Mouse (Mus musculus): ENCODE data around the gene Snx17. TPM values are rescaled to one million over a fixed set of nuclear protein-coding genes. Genes with fewer than 3 reads are reported as not detected.
"Not testable (repeated sequence)": the region's sequence is repeated elsewhere in the genome, so short reads cannot be mapped to it uniquely, and the experiment has no call there.

Gene Snx17
- polyA plus RNA-seq, 1 experiment from 2014 or later, result 119 TPM

GRCm38 (mm10) chr5:31199893-31200292, 6.9 kb downstream of the Snx17 start:
- peaks cover 10% of the 10 kb centered on the region; the same call in 1 of the 2 replicates for H3K4me1 ChIP-seq (ENCODE audit: control insufficient read depth, insufficient read depth, low read length)
- WGBS, result 84% methylated on average over 9 of the region's 9 CpGs
- DNase-seq (no peak), ATAC-seq (ENCODE audit: low FRiP score, low TSS enrichment) (no peak)
- H3K36me3 ChIP-seq (ENCODE audit: control insufficient read depth, insufficient read depth, low read length), result peaks cover 80% of the 10 kb centered on the region
- H3K9me3 ChIP-seq (ENCODE audit: control insufficient read depth, low read length), result peaks cover 5% of the 10 kb centered on the region
- no peak overlapping the region for H3K4me2 ChIP-seq (ENCODE audit: low read length)
- no peaks in the 10 kb centered on the region for H3K27me3 ChIP-seq (ENCODE audit: control insufficient read depth, insufficient read depth, low read length)
- peak overlapping the region; percentile 1; the same call in 1 of the 2 replicates for H3K4me3 ChIP-seq (replicated peaks; ENCODE audit: low read depth, low read length)
- H3K9ac ChIP-seq (replicated peaks; ENCODE audit: low read length), result no peak overlapping the region
- H3K27ac ChIP-seq (replicated peaks; ENCODE audit: low read depth, low read length), result no peak overlapping the region

GRCm38 (mm10) chr5:31200327-31200768, 7.3 kb downstream of the Snx17 start:
- Histone ChIP-seq H3K9ac (replicated peaks; ENCODE audit: low read length) (no peak overlapping the region), H3K36me3 (ENCODE audit: control insufficient read depth, insufficient read depth, low read length) (peaks cover 80% of the 10 kb centered on the region), H3K27me3 (ENCODE audit: control insufficient read depth, insufficient read depth, low read length) (no peaks in the 10 kb centered on the region), H3K4me3 (replicated peaks; ENCODE audit: low read depth, low read length) (peak overlapping the region; percentile 1; the same call in 1 of the 2 replicates), H3K4me1 (ENCODE audit: control insufficient read depth, insufficient read depth, low read length) (peaks cover 10% of the 10 kb centered on the region; the same call in 1 of the 2 replicates), H3K9me3 (ENCODE audit: control insufficient read depth, low read length) (peaks cover 5% of the 10 kb centered on the region), H3K27ac (replicated peaks; ENCODE audit: low read depth, low read length) (no peak overlapping the region), H3K4me2 (ENCODE audit: low read length) (peak overlapping the region; percentile 65)
- DNase-seq (no peak), ATAC-seq (ENCODE audit: low FRiP score, low TSS enrichment) (no peak)
- 91% methylated on average over 27 of the region's 27 CpGs for WGBS

GRCm38 (mm10) chr5:31201042-31201741, 8.2 kb downstream of the Snx17 start:
- H3K27ac ChIP-seq (replicated peaks; ENCODE audit: low read depth, low read length), result peak overlapping the region; percentile 82
- DNase-seq (no peak), ATAC-seq (ENCODE audit: low FRiP score, low TSS enrichment) (no peak)
- H3K9me3 ChIP-seq (ENCODE audit: control insufficient read depth, low read length), result peaks cover 5% of the 10 kb centered on the region
- H3K27me3 ChIP-seq (ENCODE audit: control insufficient read depth, insufficient read depth, low read length), result no peaks in the 10 kb centered on the region
- H3K4me1 ChIP-seq (ENCODE audit: control insufficient read depth, insufficient read depth, low read length), result peaks cover 10% of the 10 kb centered on the region; the same call in 1 of the 2 replicates
- peaks cover 80% of the 10 kb centered on the region for H3K36me3 ChIP-seq (ENCODE audit: control insufficient read depth, insufficient read depth, low read length)
- H3K4me3 ChIP-seq (replicated peaks; ENCODE audit: low read depth, low read length), result peak overlapping the region; percentile 80
- peak overlapping the region; percentile 78 for H3K9ac ChIP-seq (replicated peaks; ENCODE audit: low read length)
- WGBS, result 18% methylated on average over 13 of the region's 13 CpGs
- peak overlapping the region; percentile 65 for H3K4me2 ChIP-seq (ENCODE audit: low read length)

GRCm38 (mm10) chr5:31201742-31202590, 8.9 kb downstream of the Snx17 start, which contains the start of gene Zfp513:
Zfp513 (minus strand) TSS chr5:31202303.
- WGBS, result under 1% methylated on average over 51 of the region's 53 CpGs
- peak within 1 kb of the TSS; percentile 78 for H3K9ac ChIP-seq (replicated peaks; ENCODE audit: low read length)
- peaks cover 5% of the 10 kb centered on the region for H3K9me3 ChIP-seq (ENCODE audit: control insufficient read depth, low read length)

GRCm38 (mm10) chr5:31202933-31203332, 9.9 kb downstream of the Snx17 start:
- ATAC-seq (ENCODE audit: low FRiP score, low TSS enrichment) (no peak), DNase-seq (no peak)
- Histone ChIP-seq H3K9ac (replicated peaks; ENCODE audit: low read length) (no peak overlapping the region), H3K36me3 (ENCODE audit: control insufficient read depth, insufficient read depth, low read length) (peaks cover 78% of the 10 kb centered on the region), H3K4me3 (replicated peaks; ENCODE audit: low read depth, low read length) (peak overlapping the region; percentile 80), H3K9me3 (ENCODE audit: control insufficient read depth, low read length) (peaks cover 5% of the 10 kb centered on the region), H3K27me3 (ENCODE audit: control insufficient read depth, insufficient read depth, low read length) (no peaks in the 10 kb centered on the region), H3K4me1 (ENCODE audit: control insufficient read depth, insufficient read depth, low read length) (peaks cover 10% of the 10 kb centered on the region; the same call in 1 of the 2 replicates), H3K4me2 (ENCODE audit: low read length) (peak overlapping the region; percentile 64), H3K27ac (replicated peaks; ENCODE audit: low read depth, low read length) (peak overlapping the region; percentile 82)
- WGBS, result 87% methylated on average over 7 of the region's 7 CpGs

More at GRCm38 (mm10) chr5:31201742-31202590, 8.9 kb downstream of the Snx17 start, which contains the start of gene Zfp513:
- H3K4me2 ChIP-seq (ENCODE audit: low read length), result peak within 1 kb of the TSS; percentile 65
- DNase-seq (peak; percentile 98), ATAC-seq (ENCODE audit: low FRiP score, low TSS enrichment) (peak; percentile 97)
- peak within 1 kb of the TSS; percentile 82 for H3K27ac ChIP-seq (replicated peaks; ENCODE audit: low read depth, low read length)
- peaks cover 10% of the 10 kb centered on the region; the same call in 1 of the 2 replicates for H3K4me1 ChIP-seq (ENCODE audit: control insufficient read depth, insufficient read depth, low read length)
- no peaks in the 10 kb centered on the region for H3K27me3 ChIP-seq (ENCODE audit: control insufficient read depth, insufficient read depth, low read length)
- peak within 1 kb of the TSS; percentile 80 for H3K4me3 ChIP-seq (replicated peaks; ENCODE audit: low read depth, low read length)
- H3K36me3 ChIP-seq (ENCODE audit: control insufficient read depth, insufficient read depth, low read length), result peaks cover 79% of the 10 kb centered on the region

GRCm38 (mm10) chr5:31203866-31204265, 10.8 kb downstream of the Snx17 start:
- Histone ChIP-seq H3K36me3 (ENCODE audit: control insufficient read depth, insufficient read depth, low read length) (peaks cover 71% of the 10 kb centered on the region), H3K27me3 (ENCODE audit: control insufficient read depth, insufficient read depth, low read length) (no peaks in the 10 kb centered on the region), H3K9ac (replicated peaks; ENCODE audit: low read length) (no peak overlapping the region), H3K4me1 (ENCODE audit: control insufficient read depth, insufficient read depth, low read length) (peaks cover 10% of the 10 kb centered on the region; the same call in 1 of the 2 replicates), H3K4me2 (ENCODE audit: low read length) (no peak overlapping the region), H3K9me3 (ENCODE audit: control insufficient read depth, low read length) (peaks cover 5% of the 10 kb centered on the region), H3K4me3 (replicated peaks; ENCODE audit: low read depth, low read length) (no peak overlapping the region), H3K27ac (replicated peaks; ENCODE audit: low read depth, low read length) (no peak overlapping the region)
- DNase-seq, result no peak
- WGBS, result 94% methylated on average over 2 of the region's 2 CpGs
- ATAC-seq (ENCODE audit: low FRiP score, low TSS enrichment), result no peak

- H3K4me1 ChIP-seq (ENCODE audit: control insufficient read depth, insufficient read depth, low read length), result peaks cover 10% of the 10 kb centered on the region; the same call in 1 of the 2 replicates
- H3K27ac ChIP-seq (replicated peaks; ENCODE audit: low read depth, low read length), result no peak overlapping the region
- no peak for DNase-seq
- no peaks in the 10 kb centered on the region for H3K27me3 ChIP-seq (ENCODE audit: control insufficient read depth, insufficient read depth, low read length)
- no peak overlapping the region for H3K4me2 ChIP-seq (ENCODE audit: low read length)
- 92% methylated on average over 6 of the region's 6 CpGs for WGBS
- H3K9ac ChIP-seq (replicated peaks; ENCODE audit: low read length), result no peak overlapping the region
- peaks cover 66% of the 10 kb centered on the region for H3K36me3 ChIP-seq (ENCODE audit: control insufficient read depth, insufficient read depth, low read length)
- ATAC-seq (ENCODE audit: low FRiP score, low TSS enrichment), result no peak
- H3K4me3 ChIP-seq (replicated peaks; ENCODE audit: low read depth, low read length), result no peak overlapping the region
- H3K9me3 ChIP-seq (ENCODE audit: control insufficient read depth, low read length), result peaks cover 5% of the 10 kb centered on the region
Measured at GRCm38 (mm10) chr5:31204421-31204820, 11.4 kb downstream of the Snx17 start.

- not testable (repeated sequence) for H3K36me3 ChIP-seq (ENCODE audit: control insufficient read depth, insufficient read depth, low read length); DNase-seq; H3K9me3 ChIP-seq (ENCODE audit: control insufficient read depth, low read length); H3K4me2 ChIP-seq (ENCODE audit: low read length); H3K27ac ChIP-seq (replicated peaks; ENCODE audit: low read depth, low read length); H3K9ac ChIP-seq (replicated peaks; ENCODE audit: low read length); ATAC-seq (ENCODE audit: low FRiP score, low TSS enrichment); H3K4me1 ChIP-seq (ENCODE audit: control insufficient read depth, insufficient read depth, low read length); H3K27me3 ChIP-seq (ENCODE audit: control insufficient read depth, insufficient read depth, low read length); H3K4me3 ChIP-seq (replicated peaks; ENCODE audit: low read depth, low read length)
- 88% methylated on average over 6 of the region's 6 CpGs for WGBS
Measured at GRCm38 (mm10) chr5:31216554-31216953, 23.5 kb downstream of the Snx17 start.

Data from midbrain, embryonic 14.5 days (tissue).